Mouse (Mus musculus): ENCODE data around the gene Sh3yl1.

DNA sequence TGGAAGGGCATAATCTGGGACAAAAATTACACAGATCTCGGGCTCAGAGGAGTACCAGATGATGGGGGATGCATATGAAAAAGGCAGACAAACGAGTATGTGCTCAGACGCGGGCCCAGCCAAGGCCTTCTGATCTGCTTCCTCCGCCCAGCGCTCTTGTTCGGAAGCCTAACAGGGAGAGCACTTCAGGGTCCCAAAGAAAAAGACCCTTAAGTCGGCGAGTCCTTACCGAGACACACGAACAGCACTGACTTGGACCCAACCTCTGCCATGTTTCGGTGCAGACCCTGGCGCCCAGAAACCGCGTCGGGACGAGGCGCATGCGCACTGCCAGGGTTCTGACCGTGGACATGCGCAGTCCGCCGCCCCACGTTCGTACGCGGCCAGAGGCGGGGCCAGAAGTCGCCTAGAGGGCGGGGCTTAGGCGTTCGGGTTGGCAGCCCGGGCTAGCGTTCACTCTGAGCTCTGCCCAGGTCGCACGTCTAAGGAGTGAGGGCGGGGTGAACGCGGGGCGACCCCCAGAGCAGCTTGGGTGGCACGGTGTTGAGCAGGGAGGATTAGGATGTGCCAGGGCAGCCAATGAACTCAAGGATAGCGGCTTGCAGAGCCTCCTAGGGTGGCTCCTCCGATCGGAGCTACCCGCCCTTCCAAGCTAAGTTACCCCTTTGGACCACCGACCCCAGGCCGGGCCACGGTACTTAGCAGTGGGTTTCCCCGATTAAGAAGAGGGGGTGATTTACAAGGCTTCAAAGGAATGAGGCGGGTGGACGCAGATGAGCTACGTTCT lies at the start of gene Sh3yl1, which contains the start of gene Acp1:
- TF ChIP-seq GATA1 (IDR thresholded peaks at IDR 0.05; ENCODE audit: low read length) (no peak), TAL1 (IDR thresholded peaks at IDR 0.05; ENCODE audit: low read length) (no peak)
